Mouse (Mus musculus) erythroblast, embryonic 14.5 days (primary cell): ENCODE results near the gene Angptl8.

Source experiments
- GATA1 ChIP-seq: IDR thresholded peaks from 2 replicates; pipeline ENCODE4 v1.6.1; 2012; ENCODE audit warnings: low read length, inconsistent platforms, mixed read lengths
- TAL1 ChIP-seq: IDR thresholded peaks from 3 replicates; pipeline ENCODE4 v1.6.1; 2012; ENCODE audit warnings: low read length, inconsistent platforms, mixed read lengths

- TF ChIP-seq GATA1 (no peak), TAL1 (no peak)
Measured at GRCm38 (mm10) chr9:21867726-21868125, 32.4 kb downstream of the Angptl8 start.
